Mouse (Mus musculus) adrenal gland, postnatal 4 days (tissue): ENCODE results near the gene Ptprz1. TPM values are rescaled to one million over a fixed set of nuclear protein-coding genes. Genes with fewer than 3 reads are reported as not detected.

Source experiments
- DNase-seq, 2 experiments: peaks; one replicate each; pipeline ENCODE4 v3.0.0; 2021 to 2022; ENCODE audit warnings: low spot score in 2 of 2, mixed read lengths in 2 of 2
- long read RNA-seq, 2 experiments: library from polyadenylated mRNA; stranded (forward); transcript quantifications; one replicate each; pipeline ENCODE4 v2.0.0; 2021
- total RNA-seq, 2 experiments: library from RNA; stranded (reverse); gene quantifications; 2 replicates each; pipeline ENCODE4 v1.2.3; 2021

Ptprz1 gene
- 10 to 100 TPM; 16.1 to 20.2 TPM for total RNA-seq
- long read RNA-seq, experiment 1, partial matches to known transcripts = 2 of 4 reads
- long read RNA-seq, experiment 1, other reads (novel, unspliced or antisense) = 2 of 4 reads
- long read RNA-seq, experiment 2, partial matches to known transcripts = 3 of 7 reads
- long read RNA-seq, experiment 2, other reads (novel, unspliced or antisense) = 4 of 7 reads

GRCm38 (mm10) chr6:22874781-22875613 is at the start of gene Ptprz1:
TSS of gene Ptprz1 (plus strand) at chr6:22875502.
- DNase-seq = peak; percentile 22 to 25

- DNase-seq = no peak
These were observed 41.7 kb upstream of the Ptprz1 start for GRCm38 (mm10) chr6:22833637-22834036.

- no peak for DNase-seq
These were observed 41.0 kb upstream of the Ptprz1 start for GRCm38 (mm10) chr6:22834100-22834970.

- DNase-seq = peak in 1 of 2 experiments; percentile 5
These were observed 576 bp downstream of the Ptprz1 start for GRCm38 (mm10) chr6:22875614-22876541.

GRCm38 (mm10) chr6:22887978-22888377 is 12.7 kb downstream of the Ptprz1 start:
- DNase-seq = no peak

GRCm38 (mm10) chr6:22889333-22889732 is 14.0 kb downstream of the Ptprz1 start:
- no peak for DNase-seq

GRCm38 (mm10) chr6:22901983-22902382 is 26.7 kb downstream of the Ptprz1 start:
- DNase-seq = no peak

GRCm38 (mm10) chr6:22908510-22909256 is 33.4 kb downstream of the Ptprz1 start:
- DNase-seq = no peak

GRCm38 (mm10) chr6:22909257-22909907 is 34.1 kb downstream of the Ptprz1 start:
- DNase-seq = no peak

GRCm38 (mm10) chr6:22909908-22910260 is 34.6 kb downstream of the Ptprz1 start:
- DNase-seq = no peak

- no peak for DNase-seq
These were observed 47.6 kb downstream of the Ptprz1 start for GRCm38 (mm10) chr6:22922880-22923279.

- no peak for DNase-seq
These were observed 57.5 kb downstream of the Ptprz1 start for GRCm38 (mm10) chr6:22932768-22933265.

- no peak for DNase-seq
These were observed 61.8 kb downstream of the Ptprz1 start for GRCm38 (mm10) chr6:22937126-22937525.

GRCm38 (mm10) chr6:22937526-22937925 is 62.2 kb downstream of the Ptprz1 start:
- DNase-seq = no peak

GRCm38 (mm10) chr6:22944191-22944590 is 68.9 kb downstream of the Ptprz1 start:
- no peak for DNase-seq

GRCm38 (mm10) chr6:22963374-22963773 is 88.1 kb downstream of the Ptprz1 start:
- DNase-seq = no peak

- DNase-seq = no peak
These were observed 92.8 kb downstream of the Ptprz1 start for GRCm38 (mm10) chr6:22968073-22968472.

GRCm38 (mm10) chr6:22983769-22984519 is 108.6 kb downstream of the Ptprz1 start:
- DNase-seq = no peak
